Mouse (Mus musculus) kidney, adult 2 months (tissue): ENCODE measurements around the gene Rbfox3.

Experiments used
- CTCF ChIP-seq: fragments of 200-500 bp; conservative IDR thresholded peaks from 2 replicates; pipeline ENCODE4 v1.5.1; 2011; ENCODE audit warnings: low read depth, mild to moderate bottlenecking, control low read depth, low read length, moderate library complexity, mixed read lengths; ENCODE audit not compliant: insufficient read depth, insufficient read length
- POLR2A ChIP-seq: fragments of 200-500 bp; IDR thresholded peaks from one replicate; pipeline ENCODE4 v1.6.1; 2011; ENCODE audit warnings: low read depth, low read length, control low read depth

DNA sequence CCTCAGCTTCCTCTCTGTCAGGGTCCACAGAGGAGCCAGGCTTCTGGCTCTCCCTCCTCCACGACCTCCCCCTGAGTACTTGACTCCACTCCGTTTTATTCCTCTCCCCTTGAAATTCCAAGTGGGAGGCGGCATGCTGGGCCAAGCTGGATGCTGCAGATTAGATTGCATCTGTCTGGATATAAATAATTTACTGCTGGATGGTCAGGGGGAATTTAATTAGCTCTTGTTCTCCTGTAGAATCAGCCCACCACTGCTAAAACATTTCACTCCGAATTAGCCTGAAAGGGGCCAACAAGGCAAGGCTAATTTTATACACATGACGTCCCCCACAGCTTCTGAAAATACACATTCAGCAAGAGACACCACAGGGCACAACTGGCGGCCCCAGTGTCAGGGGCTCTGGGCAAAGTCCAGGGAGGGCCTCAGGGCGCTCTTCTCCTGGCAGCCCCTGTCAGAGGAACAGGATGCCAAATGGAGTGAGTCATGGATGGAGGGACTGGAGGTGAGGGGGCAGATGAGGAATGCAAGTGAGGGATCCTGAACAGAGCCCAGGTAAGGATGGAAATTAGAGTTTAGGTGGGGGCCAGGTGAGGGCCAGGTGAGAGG is 36.8 kb downstream of the Rbfox3 start:
- TF ChIP-seq POLR2A (no peak), CTCF (no peak)
